Mouse (Mus musculus): ENCODE data around the gene Ambra1. TPM values are rescaled to one million over a fixed set of nuclear protein-coding genes. Genes with fewer than 3 reads are reported as not detected.

Gene Ambra1
- polyA plus RNA-seq, 1 experiment from 2014 or later = 18.1 TPM

DNA sequence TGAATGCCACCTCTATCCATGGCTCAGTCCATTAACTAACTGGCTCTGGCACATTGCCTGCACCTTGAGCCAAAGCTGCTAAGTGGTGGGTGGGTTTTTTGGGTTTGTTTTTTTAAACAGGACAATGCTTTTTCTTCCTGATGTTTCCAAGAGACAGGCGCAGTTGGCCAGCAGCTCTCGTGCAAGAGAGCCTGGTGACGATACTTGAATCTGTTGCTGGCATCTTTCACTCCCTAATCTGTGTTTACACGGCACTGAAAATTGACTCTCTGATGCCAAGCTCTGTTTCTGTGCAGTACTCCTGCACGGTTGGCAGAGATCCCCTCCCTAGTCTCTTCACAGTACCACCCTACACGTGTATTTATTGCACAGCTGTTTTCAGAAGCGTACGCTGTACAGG lies 140.8 kb downstream of the Ambra1 start:
- Histone ChIP-seq H3K36me3 (ENCODE audit: control insufficient read depth, insufficient read depth, low read length) (no peaks in the 10 kb centered on the region), H3K27ac (ENCODE audit: low read length) (no peak overlapping the region), H3K27me3 (ENCODE audit: control insufficient read depth, insufficient read depth, low read length) (no peaks in the 10 kb centered on the region), H3K9me3 (ENCODE audit: control insufficient read depth, low read depth, low read length) (no peaks in the 10 kb centered on the region), H3K4me3 (ENCODE audit: low read depth, low read length) (no peak overlapping the region), H3K4me2 (replicated peaks; ENCODE audit: low read depth, low read length) (no peak overlapping the region), H3K4me1 (ENCODE audit: control insufficient read depth, insufficient read depth, low read length) (no peaks in the 10 kb centered on the region), H3K9ac (replicated peaks; ENCODE audit: low read depth, low read length) (no peak overlapping the region)
- no peak for ATAC-seq (ENCODE audit: insufficient number of reproducible peaks, insufficient read depth, low FRiP score, low read depth)
- WGBS = 54% methylated on average over 8 of the region's 8 CpGs

DNA sequence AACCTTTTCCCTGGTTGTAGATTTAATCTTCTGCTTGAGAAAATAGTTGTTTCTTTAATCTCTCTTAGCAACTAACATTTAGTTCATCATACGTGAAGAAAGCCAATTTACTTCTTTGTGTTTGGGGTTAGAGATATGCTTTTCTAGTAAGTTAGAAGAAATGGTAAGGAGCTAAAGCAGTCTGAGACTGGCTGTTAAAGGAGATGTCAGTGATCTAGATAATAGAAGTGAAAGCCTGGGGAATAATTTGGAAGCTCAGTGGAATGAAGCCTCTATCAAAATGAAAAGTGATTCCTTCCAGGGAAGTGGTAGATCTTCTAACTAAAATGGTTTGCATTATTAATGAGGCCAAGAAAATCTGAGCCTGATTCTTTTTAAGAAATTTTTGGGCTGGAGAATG lies 141.3 kb downstream of the Ambra1 start:
- no peak for ATAC-seq (ENCODE audit: insufficient number of reproducible peaks, insufficient read depth, low FRiP score, low read depth)
- Histone ChIP-seq H3K4me1 (ENCODE audit: control insufficient read depth, insufficient read depth, low read length) (no peaks in the 10 kb centered on the region), H3K4me3 (ENCODE audit: low read depth, low read length) (no peak overlapping the region), H3K9ac (replicated peaks; ENCODE audit: low read depth, low read length) (no peak overlapping the region), H3K4me2 (replicated peaks; ENCODE audit: low read depth, low read length) (no peak overlapping the region), H3K36me3 (ENCODE audit: control insufficient read depth, insufficient read depth, low read length) (no peaks in the 10 kb centered on the region), H3K27me3 (ENCODE audit: control insufficient read depth, insufficient read depth, low read length) (no peaks in the 10 kb centered on the region), H3K9me3 (ENCODE audit: control insufficient read depth, low read depth, low read length) (no peaks in the 10 kb centered on the region), H3K27ac (ENCODE audit: low read length) (no peak overlapping the region)
- WGBS = 75% methylated on average over 1 of the region's 1 CpGs

DNA sequence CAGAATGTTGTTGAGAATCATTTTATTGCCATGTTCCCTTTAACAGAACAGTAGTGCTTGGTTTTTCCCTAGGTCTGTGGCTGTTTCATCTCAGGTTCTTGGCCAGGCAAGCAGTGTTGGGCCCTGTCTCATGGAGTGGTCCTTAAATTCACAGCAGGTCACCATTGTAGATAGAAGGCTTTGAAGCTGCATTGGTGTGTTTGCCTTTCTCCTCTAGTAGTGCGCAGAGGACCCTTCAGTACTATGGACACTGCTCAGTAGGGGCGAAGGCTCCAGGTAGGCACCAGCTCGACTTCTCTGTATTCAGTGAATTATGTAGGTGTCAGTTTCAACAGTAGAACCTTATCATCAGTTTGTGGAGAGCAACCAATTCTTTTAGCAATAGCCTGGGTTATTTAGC lies 142.7 kb downstream of the Ambra1 start:
- no peak for ATAC-seq (ENCODE audit: insufficient number of reproducible peaks, insufficient read depth, low FRiP score, low read depth)
- Histone ChIP-seq H3K4me3 (ENCODE audit: low read depth, low read length) (no peak overlapping the region), H3K9me3 (ENCODE audit: control insufficient read depth, low read depth, low read length) (no peaks in the 10 kb centered on the region), H3K27ac (ENCODE audit: low read length) (no peak overlapping the region), H3K36me3 (ENCODE audit: control insufficient read depth, insufficient read depth, low read length) (no peaks in the 10 kb centered on the region), H3K4me1 (ENCODE audit: control insufficient read depth, insufficient read depth, low read length) (no peaks in the 10 kb centered on the region), H3K27me3 (ENCODE audit: control insufficient read depth, insufficient read depth, low read length) (no peaks in the 10 kb centered on the region), H3K9ac (replicated peaks; ENCODE audit: low read depth, low read length) (no peak overlapping the region), H3K4me2 (replicated peaks; ENCODE audit: low read depth, low read length) (no peak overlapping the region)
- WGBS = 93% methylated on average over 3 of the region's 3 CpGs

DNA sequence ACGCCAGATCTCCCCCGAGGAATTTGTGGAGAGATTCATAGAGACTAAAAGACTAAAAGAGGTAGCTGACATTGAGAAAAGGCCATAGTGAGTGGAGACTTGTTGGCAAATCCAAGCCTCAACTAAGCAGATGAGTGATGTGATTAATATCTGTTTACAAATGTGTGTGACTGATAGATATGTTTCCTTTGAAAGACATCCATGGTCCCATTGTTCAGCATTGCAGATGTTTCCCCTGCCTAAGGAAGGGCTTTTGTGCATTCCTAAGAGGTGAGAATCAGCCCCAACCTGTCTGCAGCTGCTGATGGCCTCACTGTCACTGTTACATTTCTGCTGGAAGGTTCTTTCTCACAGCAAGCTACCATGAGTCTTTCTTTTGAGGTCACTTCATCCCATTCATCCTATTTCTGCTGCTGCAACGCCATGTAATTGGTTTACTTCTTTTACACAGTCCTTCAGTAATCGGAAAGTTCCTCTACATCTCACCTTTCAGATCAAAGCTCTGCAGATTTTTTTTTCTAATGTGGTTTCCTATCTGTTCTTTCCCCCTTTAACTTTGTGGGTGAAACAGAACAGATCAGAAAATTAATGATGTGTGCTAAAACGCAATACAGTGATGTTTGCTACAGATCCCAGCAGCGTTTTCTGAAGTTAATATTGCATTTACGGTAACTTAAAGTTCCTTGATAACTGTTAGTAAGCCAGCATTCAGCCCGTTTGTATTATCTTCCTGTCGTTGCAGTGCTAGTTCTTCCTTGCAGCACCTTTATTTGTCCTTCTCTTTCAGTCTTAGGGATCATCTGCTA lies 146.3 kb downstream of the Ambra1 start:
- Histone ChIP-seq H3K36me3 (ENCODE audit: control insufficient read depth, insufficient read depth, low read length) (no peaks in the 10 kb centered on the region), H3K4me3 (ENCODE audit: low read depth, low read length) (no peak overlapping the region), H3K27me3 (ENCODE audit: control insufficient read depth, insufficient read depth, low read length) (no peaks in the 10 kb centered on the region), H3K9me3 (ENCODE audit: control insufficient read depth, low read depth, low read length) (no peaks in the 10 kb centered on the region), H3K27ac (ENCODE audit: low read length) (no peak overlapping the region), H3K4me2 (replicated peaks; ENCODE audit: low read depth, low read length) (no peak overlapping the region), H3K9ac (replicated peaks; ENCODE audit: low read depth, low read length) (no peak overlapping the region), H3K4me1 (ENCODE audit: control insufficient read depth, insufficient read depth, low read length) (peaks cover 6% of the 10 kb centered on the region; the same call in 1 of the 2 replicates)
- ATAC-seq (ENCODE audit: insufficient number of reproducible peaks, insufficient read depth, low FRiP score, low read depth) = no peak
- 84% methylated on average over 9 of the region's 9 CpGs for WGBS

DNA sequence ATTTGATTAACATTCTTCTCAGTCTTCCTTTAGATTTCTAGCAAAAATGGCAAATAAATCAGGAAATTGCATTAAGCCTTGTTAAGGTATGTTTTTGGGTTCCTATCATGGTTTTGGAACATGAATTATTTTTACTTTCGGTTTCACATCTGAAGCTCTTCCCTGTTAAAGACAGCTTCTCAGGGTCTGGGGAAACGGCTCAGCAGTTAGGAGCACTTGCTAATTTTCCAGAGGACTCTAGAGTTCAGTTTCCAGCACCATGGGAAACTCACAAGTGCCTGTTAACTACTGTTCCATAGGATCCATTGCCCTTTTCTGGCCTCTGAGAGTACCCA lies 146.8 kb downstream of the Ambra1 start:
- Histone ChIP-seq H3K27ac (ENCODE audit: low read length) (no peak overlapping the region), H3K36me3 (ENCODE audit: control insufficient read depth, insufficient read depth, low read length) (no peaks in the 10 kb centered on the region), H3K27me3 (ENCODE audit: control insufficient read depth, insufficient read depth, low read length) (no peaks in the 10 kb centered on the region), H3K4me2 (replicated peaks; ENCODE audit: low read depth, low read length) (no peak overlapping the region), H3K4me3 (ENCODE audit: low read depth, low read length) (no peak overlapping the region), H3K9me3 (ENCODE audit: control insufficient read depth, low read depth, low read length) (no peaks in the 10 kb centered on the region), H3K4me1 (ENCODE audit: control insufficient read depth, insufficient read depth, low read length) (peaks cover 6% of the 10 kb centered on the region; the same call in 1 of the 2 replicates), H3K9ac (replicated peaks; ENCODE audit: low read depth, low read length) (no peak overlapping the region)
- 86% methylated on average over 2 of the region's 2 CpGs for WGBS
- no peak for ATAC-seq (ENCODE audit: insufficient number of reproducible peaks, insufficient read depth, low FRiP score, low read depth)

DNA sequence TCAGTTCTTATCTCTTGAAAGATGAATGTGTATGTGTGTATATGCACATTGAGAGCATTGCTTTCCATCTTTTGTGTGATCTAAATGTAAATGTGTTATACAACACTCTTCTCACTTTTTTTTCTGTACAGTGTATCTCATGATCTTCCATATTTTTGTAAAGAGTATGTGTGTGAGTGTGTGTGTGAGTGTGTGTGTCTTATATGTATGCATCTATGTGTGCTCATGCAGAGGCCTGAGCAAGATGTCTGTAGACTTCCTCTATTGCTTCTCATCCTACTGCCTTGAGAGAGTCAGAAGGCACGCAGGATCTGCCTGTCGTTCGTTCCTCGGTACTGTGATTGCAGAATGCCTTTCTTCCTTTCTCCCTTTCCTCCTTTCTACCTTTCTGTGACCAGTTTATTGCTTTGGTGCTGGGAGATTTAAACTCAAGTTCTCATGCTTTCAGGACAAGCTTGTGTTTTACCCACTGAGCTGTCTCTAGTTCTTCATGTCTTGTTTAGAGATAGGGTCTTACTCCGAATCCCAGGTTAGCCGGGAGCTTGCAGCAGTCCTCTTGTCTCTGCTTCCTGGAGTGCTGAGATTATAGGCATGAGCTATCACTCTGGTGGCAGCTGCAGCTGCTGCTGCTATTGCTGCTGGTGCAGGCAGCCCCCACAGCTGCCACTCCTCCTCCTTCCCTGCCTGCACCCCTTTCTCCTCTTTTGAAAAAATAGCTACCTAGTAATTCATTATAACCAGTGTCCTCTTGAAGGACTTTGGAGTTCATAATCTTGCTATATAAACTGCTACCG lies 148.7 kb downstream of the Ambra1 start:
- Histone ChIP-seq H3K9me3 (ENCODE audit: control insufficient read depth, low read depth, low read length) (no peaks in the 10 kb centered on the region), H3K27me3 (ENCODE audit: control insufficient read depth, insufficient read depth, low read length) (no peaks in the 10 kb centered on the region), H3K27ac (ENCODE audit: low read length) (no peak overlapping the region), H3K4me2 (replicated peaks; ENCODE audit: low read depth, low read length) (no peak overlapping the region), H3K36me3 (ENCODE audit: control insufficient read depth, insufficient read depth, low read length) (no peaks in the 10 kb centered on the region), H3K4me1 (ENCODE audit: control insufficient read depth, insufficient read depth, low read length) (peaks cover 6% of the 10 kb centered on the region; the same call in 1 of the 2 replicates), H3K9ac (replicated peaks; ENCODE audit: low read depth, low read length) (no peak overlapping the region), H3K4me3 (ENCODE audit: low read depth, low read length) (no peak overlapping the region)
- 51% methylated on average over 7 of the region's 7 CpGs for WGBS
- ATAC-seq (ENCODE audit: insufficient number of reproducible peaks, insufficient read depth, low FRiP score, low read depth) = no peak

DNA sequence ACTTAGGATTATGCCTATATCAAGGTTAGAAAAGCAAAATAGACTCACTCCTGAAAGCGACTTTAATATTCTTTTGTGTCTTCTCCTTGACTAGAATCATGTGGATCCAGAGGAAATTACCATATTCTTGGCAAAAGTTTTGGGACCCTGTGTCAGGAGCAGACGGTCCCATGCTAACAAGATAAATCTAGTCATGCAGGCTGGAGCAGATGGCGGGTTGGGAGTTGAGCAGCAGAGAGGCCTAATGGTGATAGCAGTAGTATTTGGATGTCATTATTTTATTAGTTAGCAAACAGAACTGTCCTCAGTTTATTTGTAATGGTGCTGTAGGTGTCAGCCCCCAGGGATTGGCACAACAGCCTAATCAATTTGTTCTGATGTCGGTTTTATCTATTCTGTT lies 154.0 kb downstream of the Ambra1 start:
- 66% methylated on average over 4 of the region's 4 CpGs for WGBS
- H3K9ac ChIP-seq (replicated peaks; ENCODE audit: low read depth, low read length) = no peak overlapping the region
- H3K9me3 ChIP-seq (ENCODE audit: control insufficient read depth, low read depth, low read length) = no peaks in the 10 kb centered on the region
- peaks cover 3% of the 10 kb centered on the region; the same call in 1 of the 2 replicates for H3K4me1 ChIP-seq (ENCODE audit: control insufficient read depth, insufficient read depth, low read length)
- H3K4me3 ChIP-seq (ENCODE audit: low read depth, low read length) = no peak overlapping the region
- no peak for ATAC-seq (ENCODE audit: insufficient number of reproducible peaks, insufficient read depth, low FRiP score, low read depth)
- no peak overlapping the region for H3K27ac ChIP-seq (ENCODE audit: low read length)
- H3K36me3 ChIP-seq (ENCODE audit: control insufficient read depth, insufficient read depth, low read length) = peaks cover 6% of the 10 kb centered on the region
- no peak overlapping the region for H3K4me2 ChIP-seq (replicated peaks; ENCODE audit: low read depth, low read length)
- no peaks in the 10 kb centered on the region for H3K27me3 ChIP-seq (ENCODE audit: control insufficient read depth, insufficient read depth, low read length)

DNA sequence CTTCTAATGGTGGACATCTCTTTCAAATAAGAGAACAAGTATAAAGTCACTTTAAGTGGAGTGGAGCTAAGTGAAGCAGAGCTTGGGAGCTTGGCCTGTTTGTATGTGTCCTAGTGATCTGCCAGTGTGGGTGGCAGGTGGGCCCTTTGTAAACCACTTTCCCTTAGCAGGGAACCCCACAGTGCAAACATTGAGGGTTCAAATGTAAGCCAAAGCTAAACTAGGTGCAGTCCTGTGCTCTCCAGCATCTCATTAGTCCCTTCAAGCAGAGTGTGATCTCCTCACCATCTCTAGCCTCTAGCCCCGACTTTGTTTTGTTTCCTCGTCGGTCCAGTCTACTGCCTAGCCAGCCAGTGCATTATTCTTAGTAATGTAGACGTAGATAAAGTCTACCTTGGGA lies 154.7 kb downstream of the Ambra1 start:
- no peak for ATAC-seq (ENCODE audit: insufficient number of reproducible peaks, insufficient read depth, low FRiP score, low read depth)
- WGBS = 63% methylated on average over 4 of the region's 4 CpGs
- no peak overlapping the region for H3K27ac ChIP-seq (ENCODE audit: low read length)
- H3K9ac ChIP-seq (replicated peaks; ENCODE audit: low read depth, low read length) = no peak overlapping the region
- peaks cover 6% of the 10 kb centered on the region for H3K36me3 ChIP-seq (ENCODE audit: control insufficient read depth, insufficient read depth, low read length)
- no peaks in the 10 kb centered on the region for H3K27me3 ChIP-seq (ENCODE audit: control insufficient read depth, insufficient read depth, low read length)
- H3K4me3 ChIP-seq (ENCODE audit: low read depth, low read length) = no peak overlapping the region
- no peaks in the 10 kb centered on the region for H3K9me3 ChIP-seq (ENCODE audit: control insufficient read depth, low read depth, low read length)
- H3K4me1 ChIP-seq (ENCODE audit: control insufficient read depth, insufficient read depth, low read length) = no peaks in the 10 kb centered on the region
- H3K4me2 ChIP-seq (replicated peaks; ENCODE audit: low read depth, low read length) = no peak overlapping the region
